Mouse (Mus musculus) kidney, postnatal 0 days (tissue): ENCODE data around the gene Rala. TPM values are rescaled to one million over a fixed set of nuclear protein-coding genes. Genes with fewer than 3 reads are reported as not detected.

Source experiments
- ATAC-seq: fragments of 200-750 bp; cut with Nextera tagmentation; replicated peaks from 2 replicates; pipeline ENCODE4 v1.8.0; 2017; ENCODE audit warnings: low read depth, moderate number of reproducible peaks, moderate TSS enrichment, moderate library complexity; ENCODE audit not compliant: low FRiP score
- DNase-seq: peaks from one replicate; pipeline ENCODE4 v3.0.0-alpha.2; 2016; ENCODE audit warnings: low spot score
- H3K27ac ChIP-seq: fragments of 300-500 bp; sonication (generic); 2 replicates; pipeline ENCODE4 v1.5.1; 2014; ENCODE audit warnings: mild to moderate bottlenecking
- H3K27me3 ChIP-seq: fragments of 300-500 bp; sonication (generic); 2 replicates; pipeline ENCODE4 v1.6.1; 2014; ENCODE audit warnings: low read length, mixed read lengths; ENCODE audit not compliant: insufficient read depth
- H3K36me3 ChIP-seq: fragments of 300-500 bp; sonication (generic); 2 replicates; pipeline ENCODE4 v1.6.1; 2014; ENCODE audit warnings: low read length, mixed read lengths; ENCODE audit not compliant: insufficient read depth
- H3K4me1 ChIP-seq: fragments of 300-500 bp; sonication (generic); replicated peaks from 2 replicates; pipeline ENCODE4 v1.6.1; 2014; ENCODE audit warnings: antibody characterized with exemption, low read length, mixed read lengths; ENCODE audit not compliant: insufficient read depth
- H3K4me2 ChIP-seq: fragments of 300-500 bp; sonication (generic); 2 replicates; pipeline ENCODE4 v1.6.1; 2014; ENCODE audit warnings: mild to moderate bottlenecking, low read length, moderate library complexity, mixed read lengths
- H3K4me3 ChIP-seq: fragments of 300-500 bp; sonication (generic); replicated peaks from 2 replicates; pipeline ENCODE4 v1.5.1; 2014; ENCODE audit warnings: low read depth, low read length
- H3K9ac ChIP-seq: fragments of 300-500 bp; sonication (generic); 2 replicates; pipeline ENCODE4 v1.6.1; 2014; ENCODE audit warnings: low read depth, low read length
- H3K9me3 ChIP-seq: fragments of 300-500 bp; sonication (generic); replicated peaks from 2 replicates; pipeline ENCODE4 v1.6.1; 2016; ENCODE audit warnings: low read length, inconsistent platforms, mixed read lengths
- CTCF ChIP-seq: IDR thresholded peaks from 2 replicates; pipeline ENCODE4 v1.5.1; 2016; ENCODE audit warnings: antibody characterized with exemption, low read depth, mild to moderate bottlenecking, moderate library complexity
- WGBS: fragments of 180-500 bp; shearing (Covaris S2); extraction: QIAGEN DNeasy Blood & Tissue Kit; methylation state at CpG from one replicate; pipeline ENCODE4 v1.1.7; 2014; 5-methylcytosine and 5-hydroxymethylcytosine counted together
- polyA plus RNA-seq: library from polyadenylated mRNA; unstranded; fragments of >200 nt; fragmentation: Nextera tagmentation; extraction: Ambion mirVana; gene quantifications from 2 replicates; pipeline ENCODE4 v1.2.1, GENCODE M21; 2015

The Rala gene
- polyA plus RNA-seq, 1 experiment from 2014 or later: 102 TPM

DNA sequence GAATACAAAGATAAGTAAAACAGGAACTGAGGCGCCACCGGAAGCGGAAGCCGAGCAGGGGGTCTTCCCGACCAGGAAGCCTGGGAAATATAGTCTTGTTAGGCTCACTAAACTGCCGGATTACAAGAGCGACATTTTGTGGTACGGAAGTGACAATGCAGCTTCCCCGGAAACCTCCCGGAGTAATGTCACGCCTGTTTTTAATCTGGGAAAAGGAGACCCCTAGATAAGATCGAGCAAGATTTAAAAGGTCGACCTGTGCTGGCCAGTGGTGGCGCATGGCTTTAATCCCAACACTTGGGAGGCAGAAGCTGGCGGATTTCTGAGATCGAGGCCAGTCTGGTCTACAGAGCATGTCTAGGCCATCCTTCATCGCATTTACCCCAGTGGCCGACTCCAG is 5.5 kb upstream of the Rala start:
- WGBS: 82% methylated on average over 18 of the region's 18 CpGs
- no peaks in the 10 kb centered on the region for H3K27me3 ChIP-seq
- H3K4me1 ChIP-seq: no peaks in the 10 kb centered on the region
- no peaks in the 10 kb centered on the region for H3K36me3 ChIP-seq
- H3K27ac ChIP-seq: no peak overlapping the region
- ATAC-seq (no peak), DNase-seq (no peak)
- H3K9me3 ChIP-seq: no peaks in the 10 kb centered on the region
- no peak overlapping the region for H3K4me2 ChIP-seq
- no peak overlapping the region for H3K9ac ChIP-seq
- no peak for TF ChIP-seq CTCF
- H3K4me3 ChIP-seq: no peak overlapping the region

DNA sequence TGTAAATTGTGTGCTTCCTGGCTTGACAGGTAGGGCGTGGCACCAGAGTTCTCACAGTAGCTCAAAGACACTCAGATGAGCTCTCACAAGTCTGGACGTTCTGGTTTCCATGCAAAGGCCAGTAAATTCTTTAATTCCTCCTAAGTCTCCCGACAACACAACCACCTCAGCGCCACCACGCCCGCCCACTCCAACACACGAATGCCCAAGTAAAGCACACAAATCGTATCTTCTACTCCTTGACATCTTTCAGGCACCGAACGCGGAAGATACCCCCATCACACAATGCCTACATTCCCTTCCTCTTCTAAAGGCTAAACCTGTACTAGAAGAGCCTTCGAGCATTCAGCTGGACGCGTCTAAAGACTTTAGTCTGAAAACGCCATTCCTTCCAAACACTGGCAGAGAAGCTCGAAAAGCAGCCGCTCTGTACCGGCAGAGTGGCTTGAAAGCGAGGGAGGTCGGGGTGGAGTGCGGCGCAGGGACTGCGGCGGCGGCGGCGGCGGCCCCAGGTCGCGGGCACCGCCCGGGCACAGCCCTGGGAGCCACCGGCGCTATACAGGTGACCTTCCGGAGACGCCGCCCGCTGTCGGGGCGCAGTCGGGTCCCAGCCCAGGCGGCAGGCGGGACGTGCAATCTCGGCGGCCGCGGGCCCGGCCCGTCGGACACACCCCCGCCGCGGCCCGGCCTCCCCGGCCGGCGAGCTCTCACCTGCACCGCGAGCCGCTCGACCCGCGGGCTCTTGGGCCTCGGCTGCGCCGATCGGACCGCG is 547 bp downstream of the Rala start:
- peak overlapping the region; percentile 92 for H3K9ac ChIP-seq
- H3K27me3 ChIP-seq: no peaks in the 10 kb centered on the region
- peak; percentile 34 for DNase-seq
- H3K4me3 ChIP-seq: peak overlapping the region; percentile 91
- no peaks in the 10 kb centered on the region; the same call in 1 of the 2 replicates for H3K4me1 ChIP-seq
- H3K4me2 ChIP-seq: peak overlapping the region; percentile 80
- ATAC-seq: peak; percentile 86
- TF ChIP-seq CTCF: no peak
- no peaks in the 10 kb centered on the region for H3K9me3 ChIP-seq
- WGBS: under 1% methylated on average over 65 of the region's 70 CpGs
- no peaks in the 10 kb centered on the region for H3K36me3 ChIP-seq
- peak overlapping the region; percentile 94 for H3K27ac ChIP-seq

DNA sequence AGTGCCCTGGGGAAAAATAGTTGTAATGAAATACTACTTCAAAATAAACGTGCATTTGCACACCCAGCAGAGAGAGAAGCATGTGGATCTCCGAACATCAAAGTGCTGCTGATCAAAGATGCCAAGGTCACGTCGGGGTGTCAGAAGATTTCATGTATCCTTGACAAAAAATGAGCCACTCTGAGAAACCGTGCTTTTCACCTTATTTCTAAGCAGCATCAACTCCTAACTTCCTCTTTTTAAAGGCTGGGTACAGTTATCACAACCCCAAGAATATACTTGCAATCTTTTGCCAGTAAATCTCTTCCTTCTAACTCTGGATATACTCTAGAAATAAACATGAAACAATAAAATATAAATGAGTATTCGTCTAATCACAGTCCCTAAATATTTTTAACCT is 1.7 kb downstream of the Rala start:
- no peak overlapping the region for H3K27ac ChIP-seq
- H3K9ac ChIP-seq: no peak overlapping the region
- no peaks in the 10 kb centered on the region for H3K9me3 ChIP-seq
- no peak for ATAC-seq
- no peak for TF ChIP-seq CTCF
- no peaks in the 10 kb centered on the region; the same call in 1 of the 2 replicates for H3K4me1 ChIP-seq
- H3K4me3 ChIP-seq: no peak overlapping the region
- no peaks in the 10 kb centered on the region for H3K36me3 ChIP-seq
- no peaks in the 10 kb centered on the region for H3K27me3 ChIP-seq
- no peak for DNase-seq
- WGBS: 67% methylated on average over 6 of the region's 6 CpGs
- H3K4me2 ChIP-seq: no peak overlapping the region

DNA sequence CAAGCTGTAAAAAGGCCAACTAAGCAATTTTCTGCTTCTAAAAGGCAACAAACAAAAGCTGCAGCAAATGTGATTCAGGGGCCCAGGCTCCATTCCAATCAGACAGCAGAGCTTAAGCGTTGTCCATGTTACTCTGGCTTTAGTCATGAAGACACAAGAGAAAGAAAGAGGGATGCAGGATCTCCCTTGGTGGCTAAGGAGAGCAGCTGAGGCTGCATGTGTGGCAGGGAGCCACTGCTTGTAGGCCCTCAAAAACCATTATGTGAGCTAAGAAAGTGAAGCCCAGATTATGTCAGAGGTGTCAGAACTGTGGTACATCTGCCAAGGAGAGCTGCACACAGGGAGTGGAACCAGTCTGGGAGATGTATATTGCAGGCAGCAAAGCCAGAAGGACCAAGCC is 36.7 kb downstream of the Rala start:
- Histone ChIP-seq H3K9me3 (no peaks in the 10 kb centered on the region), H3K9ac (no peak overlapping the region), H3K27me3 (no peaks in the 10 kb centered on the region), H3K4me1 (no peaks in the 10 kb centered on the region), H3K4me3 (no peak overlapping the region), H3K36me3 (no peaks in the 10 kb centered on the region), H3K4me2 (no peak overlapping the region), H3K27ac (no peak overlapping the region)
- ATAC-seq (no peak), DNase-seq (no peak)
- 90% methylated on average over 1 of the region's 1 CpGs for whole genome bisulfite sequencing
- TF ChIP-seq CTCF: no peak

DNA sequence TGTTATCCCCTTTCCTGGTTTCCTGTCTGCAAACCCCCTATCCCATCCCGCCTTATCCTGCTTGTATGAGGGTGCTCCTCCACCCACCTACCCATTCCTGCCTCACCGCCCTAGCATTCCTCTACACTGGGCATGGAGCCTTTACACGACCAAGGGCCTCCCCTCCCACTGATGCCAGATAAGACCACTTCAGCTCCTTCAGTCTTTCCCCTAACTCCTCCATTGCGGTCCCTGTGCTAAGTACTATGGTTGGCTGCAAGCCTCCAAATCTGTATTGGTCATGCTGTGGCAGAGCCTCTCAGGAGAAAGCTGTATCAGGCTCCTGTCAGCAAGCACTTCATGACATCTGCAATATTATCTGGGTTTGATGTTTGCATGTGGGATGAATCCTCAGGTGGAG is 42.6 kb downstream of the Rala start:
- Histone ChIP-seq H3K9me3 (no peaks in the 10 kb centered on the region), H3K9ac (no peak overlapping the region), H3K4me3 (no peak overlapping the region), H3K4me1 (no peaks in the 10 kb centered on the region), H3K27ac (no peak overlapping the region), H3K4me2 (no peak overlapping the region), H3K36me3 (no peaks in the 10 kb centered on the region), H3K27me3 (no peaks in the 10 kb centered on the region)
- no peak for TF ChIP-seq CTCF
- ATAC-seq (no peak), DNase-seq (no peak)
- WGBS: 86% methylated on average over 4 of the region's 4 CpGs

DNA sequence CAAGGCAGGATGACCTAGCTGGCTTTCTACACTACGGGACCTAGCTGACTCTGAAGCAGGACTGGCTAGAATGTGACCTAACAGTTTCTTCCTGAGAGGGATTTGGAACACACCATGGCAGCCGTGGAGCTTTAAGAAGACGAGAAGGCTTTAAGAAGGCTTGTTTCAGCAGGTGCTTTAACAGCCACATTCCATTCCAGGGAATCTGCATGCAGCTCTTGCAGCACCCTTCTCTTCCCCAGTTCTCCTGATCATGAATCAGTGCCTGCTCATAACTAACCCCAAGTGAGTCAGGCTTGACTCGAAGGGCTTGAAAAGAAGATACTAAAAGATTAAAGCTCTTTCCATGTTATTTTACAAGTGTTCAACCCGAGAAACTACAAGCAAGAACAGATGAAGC is 43.4 kb downstream of the Rala start:
- Histone ChIP-seq H3K4me3 (no peak overlapping the region), H3K4me1 (no peaks in the 10 kb centered on the region), H3K27ac (no peak overlapping the region), H3K9ac (no peak overlapping the region), H3K4me2 (no peak overlapping the region), H3K27me3 (no peaks in the 10 kb centered on the region), H3K36me3 (peaks cover 4% of the 10 kb centered on the region; the same call in 1 of the 2 replicates), H3K9me3 (no peaks in the 10 kb centered on the region)
- TF ChIP-seq CTCF: no peak
- WGBS: 75% methylated on average over 5 of the region's 5 CpGs
- ATAC-seq: no peak
- DNase-seq: no peak
